Mouse (Mus musculus) G1E (cell line): ENCODE data around the gene Gm45623.

ENCODE experiments used
- CTCF ChIP-seq: IDR thresholded peaks from 2 replicates; pipeline ENCODE4 v1.5.1; 2012; ENCODE audit warnings: low read depth, low read length, inconsistent platforms, mixed read lengths
- GATA1 ChIP-seq: IDR thresholded peaks from 2 replicates; pipeline ENCODE4 v1.6.1; 2012; ENCODE audit warnings: borderline replicate concordance, low read length, inconsistent platforms, mixed read lengths
- TAL1 ChIP-seq: conservative IDR thresholded peaks from 2 replicates; pipeline ENCODE4 v1.6.1; 2012; ENCODE audit warnings: low read depth, low read length, inconsistent platforms, mixed read lengths

DNA sequence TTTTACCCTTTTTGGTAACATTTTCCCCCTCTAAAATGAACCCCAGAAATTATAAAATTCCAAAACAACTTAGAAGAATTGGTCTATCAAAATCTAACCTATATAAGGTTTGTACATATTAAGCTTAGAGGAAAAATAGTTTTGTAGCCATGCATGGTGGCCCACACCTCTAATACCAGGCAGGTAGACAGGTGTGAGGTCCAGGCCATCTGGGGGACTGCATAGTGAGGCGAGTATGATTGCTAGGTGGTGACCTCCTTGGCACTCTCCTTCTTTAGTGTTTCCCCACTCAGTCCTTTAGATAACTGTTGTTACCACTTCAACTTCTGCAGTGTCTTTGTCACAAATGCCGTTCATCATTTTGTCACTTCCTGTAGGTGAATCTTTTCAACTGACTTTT lies 49.0 kb downstream of the Gm45623 start:
- TF ChIP-seq TAL1 (no peak), CTCF (no peak), GATA1 (no peak)
